Mouse (Mus musculus) forelimb bud, embryonic 11.5 days (tissue): ENCODE measurements around the gene Fam173a.

Experiments used
- DNase-seq: peaks from one replicate; pipeline ENCODE4 v3.0.0-alpha.2; 2012; ENCODE audit warnings: low read depth, low spot score

Gene Fam173a

GRCm38 (mm10) chr17:25792615-25793014 lies at the start of gene Fam173a:
TSS of gene Fam173a (minus strand) at chr17:25792901.
- peak; percentile 46 for DNase-seq

GRCm38 (mm10) chr17:25841117-25841880 lies 48.6 kb upstream of the Fam173a start, which contains the start of gene Gm20683:
TSS of gene Gm20683 (minus strand) at chr17:25841763.
- no peak for DNase-seq

GRCm38 (mm10) chr17:25840519-25840918 lies 47.8 kb upstream of the Fam173a start:
- DNase-seq = no peak

GRCm38 (mm10) chr17:25839455-25840235 lies 46.9 kb upstream of the Fam173a start:
- no peak for DNase-seq

- DNase-seq = no peak
Measured at GRCm38 (mm10) chr17:25838904-25839303, 46.2 kb upstream of the Fam173a start.

- DNase-seq = no peak
Measured at GRCm38 (mm10) chr17:25837533-25837932, 44.8 kb upstream of the Fam173a start.

- no peak for DNase-seq
Measured at GRCm38 (mm10) chr17:25837076-25837410, 44.3 kb upstream of the Fam173a start, which contains the start of gene Rhbdl1. TSS of gene Rhbdl1 (minus strand) at chr17:25837295.

- no peak for DNase-seq
Measured at GRCm38 (mm10) chr17:25836397-25837075, 43.8 kb upstream of the Fam173a start.

GRCm38 (mm10) chr17:25835816-25836215 lies 43.1 kb upstream of the Fam173a start:
- no peak for DNase-seq

GRCm38 (mm10) chr17:25835301-25835700 lies 42.6 kb upstream of the Fam173a start:
- no peak for DNase-seq

GRCm38 (mm10) chr17:25834595-25835222 lies 42.0 kb upstream of the Fam173a start:
- no peak for DNase-seq

GRCm38 (mm10) chr17:25833961-25834594 lies 41.4 kb upstream of the Fam173a start:
- no peak for DNase-seq

GRCm38 (mm10) chr17:25833291-25833663 lies 40.6 kb upstream of the Fam173a start, which contains the start of gene Stub1:
TSS of gene Stub1 (minus strand) at chr17:25833404.
- peak; percentile 85 for DNase-seq

GRCm38 (mm10) chr17:25832436-25833290 lies 40.0 kb upstream of the Fam173a start:
- DNase-seq = peak; percentile 99

GRCm38 (mm10) chr17:25831451-25832281 lies 39.0 kb upstream of the Fam173a start:
- no peak for DNase-seq

GRCm38 (mm10) chr17:25830806-25831431 lies 38.2 kb upstream of the Fam173a start:
- DNase-seq = no peak

GRCm38 (mm10) chr17:25830200-25830753 lies 37.6 kb upstream of the Fam173a start:
- no peak for DNase-seq

- DNase-seq = no peak
Measured at GRCm38 (mm10) chr17:25829558-25830017, 36.9 kb upstream of the Fam173a start.
